Mouse (Mus musculus) myocyte (in vitro differentiated cells): ENCODE data around the gene Leap2. TPM values are rescaled to one million over a fixed set of nuclear protein-coding genes. Genes with fewer than 3 reads are reported as not detected.

Experiments used
- H3K27me3 ChIP-seq: one replicate; pipeline ENCODE4 v1.6.1; 2011; ENCODE audit not compliant: control insufficient read depth, insufficient read depth, insufficient read length
- H3K36me3 ChIP-seq: one replicate; pipeline ENCODE4 v1.6.1; 2011; ENCODE audit not compliant: control insufficient read depth, insufficient read depth
- H3K4me2 ChIP-seq: one replicate; pipeline ENCODE4 v1.6.1; 2011; ENCODE audit warnings: low read depth, control low read depth
- H3K4me3 ChIP-seq: one replicate; pipeline ENCODE4 v1.5.1; 2011; ENCODE audit warnings: mild to moderate bottlenecking, control low read depth, moderate library complexity
- H3K79me2 ChIP-seq: one replicate; pipeline ENCODE4 v1.6.1; 2011; ENCODE audit not compliant: control insufficient read depth, insufficient read depth
- H3ac ChIP-seq: one replicate; pipeline ENCODE4 v1.6.1; 2011; ENCODE audit not compliant: control insufficient read depth, insufficient read length
- CEBPB ChIP-seq: IDR thresholded peaks from 2 replicates; pipeline ENCODE4 v1.6.1; 2011; ENCODE audit warnings: mild to moderate bottlenecking, moderate library complexity; ENCODE audit not compliant: poor library complexity, insufficient read depth, severe bottlenecking
- E2F4 ChIP-seq: IDR thresholded peaks from one replicate; pipeline ENCODE4 v1.6.1; 2011; ENCODE audit warnings: mild to moderate bottlenecking, control low read depth, moderate library complexity; ENCODE audit not compliant: insufficient read depth
- MAX ChIP-seq: IDR thresholded peaks from one replicate; pipeline ENCODE4 v1.6.1; 2011; ENCODE audit warnings: low read depth, mild to moderate bottlenecking, control low read depth
- MYOD1 ChIP-seq, 3 experiments: IDR thresholded peaks; one replicate each; pipeline ENCODE4 v1.6.1; 2011; ENCODE audit warnings: control low read depth in 2 of 3, low read depth in 2 of 3, mild to moderate bottlenecking in 2 of 3, moderate library complexity in 1 of 3; ENCODE audit not compliant: insufficient read length in 2 of 3, control insufficient read depth in 1 of 3
- MYOG ChIP-seq, 3 experiments: IDR thresholded peaks; one replicate each; pipeline ENCODE4 v1.6.1; 2011; ENCODE audit warnings: control low read depth in 2 of 3, low read depth in 2 of 3, mild to moderate bottlenecking in 2 of 3; ENCODE audit not compliant: insufficient read length in 2 of 3, control insufficient read depth in 1 of 3, insufficient read depth in 1 of 3
- POLR2A ChIP-seq: IDR thresholded peaks from one replicate; pipeline ENCODE4 v1.6.1; 2011; ENCODE audit warnings: low read depth, mild to moderate bottlenecking, control low read depth, moderate library complexity; ENCODE audit not compliant: insufficient read length
- POLR2AphosphoS2 ChIP-seq: IDR thresholded peaks from one replicate; pipeline ENCODE4 v1.6.1; 2011; ENCODE audit warnings: low read depth, control low read depth; ENCODE audit not compliant: insufficient read length
- REST ChIP-seq: IDR thresholded peaks from one replicate; pipeline ENCODE4 v1.6.1; 2011; ENCODE audit warnings: mild to moderate bottlenecking, control low read depth, moderate library complexity; ENCODE audit not compliant: insufficient read depth, insufficient read length
- SRF ChIP-seq: IDR thresholded peaks from one replicate; pipeline ENCODE4 v1.6.1; 2011; ENCODE audit warnings: low read depth; ENCODE audit not compliant: control insufficient read depth, insufficient read length
- TCF12 ChIP-seq: IDR thresholded peaks from one replicate; pipeline ENCODE4 v1.6.1; 2011; ENCODE audit warnings: mild to moderate bottlenecking, control low read depth; ENCODE audit not compliant: poor library complexity, insufficient read depth, severe bottlenecking
- TCF3 ChIP-seq: IDR thresholded peaks from one replicate; pipeline ENCODE4 v1.6.1; 2011; ENCODE audit warnings: low read depth, control low read depth; ENCODE audit not compliant: insufficient read length
- USF1 ChIP-seq: IDR thresholded peaks from one replicate; pipeline ENCODE4 v1.6.1; 2011; ENCODE audit warnings: low read depth, mild to moderate bottlenecking, control low read depth, moderate library complexity
- polyA plus RNA-seq: library from polyadenylated mRNA; unstranded; fragments of >200 nt; fragmentation: generic; extraction: Trizol; gene quantifications from one replicate; pipeline ENCODE4 v1.2.1, GENCODE M21; 2012; ENCODE audit warnings: missing spikeins

The Leap2 gene
- polyA plus RNA-seq, 1 experiment, result not detected

DNA sequence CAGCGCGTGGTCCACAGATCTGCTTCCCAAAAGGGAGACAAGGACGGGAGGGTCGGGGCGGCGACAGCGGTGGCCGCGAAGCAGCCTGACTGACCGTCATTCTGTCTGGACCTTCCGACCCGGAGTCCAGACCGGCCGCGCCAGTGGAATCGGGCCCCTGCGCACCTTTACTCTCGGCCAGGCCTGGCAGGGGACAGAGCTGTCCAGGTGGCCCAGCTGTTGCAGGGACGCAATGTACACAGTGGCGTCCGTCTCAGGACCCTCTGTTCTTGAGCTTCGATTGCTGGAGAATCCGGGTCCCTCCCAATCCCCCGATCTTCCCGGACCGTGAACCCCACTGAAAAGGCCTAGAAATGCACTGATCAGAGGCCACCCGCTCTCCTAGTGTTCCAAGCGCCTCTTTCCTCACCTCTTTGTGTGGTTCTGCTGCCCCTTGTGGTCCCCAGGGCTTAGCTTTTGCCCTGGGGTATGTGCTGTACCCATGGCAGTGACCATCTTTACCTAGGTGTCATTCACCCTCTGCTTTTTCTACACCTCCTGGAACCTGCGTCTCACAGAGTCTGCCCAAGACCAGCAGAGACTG is 34.5 kb upstream of the Leap2 start:
- H3K79me2 ChIP-seq, result no peaks in the 10 kb centered on the region
- no peaks in the 10 kb centered on the region for H3K27me3 ChIP-seq
- peak overlapping the region; percentile 25 for H3K4me3 ChIP-seq
- no peaks in the 10 kb centered on the region for H3K36me3 ChIP-seq
- TF ChIP-seq MYOD1 (IDR thresholded peaks at IDR 0.05; ENCODE audit: control insufficient read depth in 1 of 3, insufficient read length in 2 of 3, low read depth in 2 of 3) (peak in 1 of 3 experiments; percentile 1), MAX (no peak)
- H3K4me2 ChIP-seq, result peak overlapping the region; percentile 71
- H3ac ChIP-seq, result no peak overlapping the region

DNA sequence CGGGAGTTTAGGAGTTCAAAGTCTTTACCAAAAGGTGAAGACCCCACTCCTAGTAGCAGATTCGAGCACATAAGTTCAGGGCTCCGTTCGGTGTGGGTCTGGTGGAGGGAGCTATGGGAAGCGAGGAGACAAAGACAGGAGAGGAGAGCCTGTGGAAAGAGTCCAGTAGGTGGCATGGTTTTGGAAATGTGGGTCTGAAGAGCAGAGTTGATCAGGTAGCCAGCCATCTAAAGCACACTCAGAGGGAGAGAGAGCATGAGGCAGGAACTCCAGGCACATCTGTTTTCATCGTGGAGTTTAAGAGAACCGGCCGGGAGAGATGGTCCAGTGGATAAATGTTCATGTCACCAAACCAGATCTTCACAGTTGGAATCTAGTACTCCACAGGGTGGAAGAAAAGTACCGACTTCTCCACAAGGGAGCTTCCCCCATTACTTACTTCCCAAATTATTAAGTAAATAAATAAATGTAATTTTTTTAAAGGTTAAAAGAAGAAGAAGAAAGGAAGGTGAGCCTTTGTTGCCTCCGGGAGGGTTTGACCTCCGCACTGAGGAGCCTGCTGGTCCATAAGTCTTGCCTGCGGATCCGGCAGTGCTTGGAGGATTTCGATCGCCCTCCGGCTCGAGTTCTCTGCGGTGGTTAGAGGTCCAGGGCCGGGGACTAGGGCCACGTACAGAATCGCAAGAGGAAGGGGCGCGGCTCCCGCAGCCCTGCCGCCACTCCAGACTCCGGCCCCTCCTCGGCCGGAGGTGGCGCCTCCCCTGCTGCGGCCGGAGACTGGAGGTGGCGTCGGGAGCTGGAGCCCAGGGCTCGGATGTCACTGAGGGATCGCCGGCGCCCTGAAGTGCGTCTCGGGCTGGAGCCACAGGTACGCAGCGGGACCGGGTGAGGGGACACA is 33.8 kb upstream of the Leap2 start, which contains the start of the genes Gm10447 and Shroom1:
Gene Gm10447 (minus strand): TSS at position 637 of the 898 bp plus-strand sequence.
Gene Shroom1 (plus strand): TSS at position 732 of the 898 bp plus-strand sequence.
- Histone ChIP-seq H3K36me3 (no peaks in the 10 kb centered on the region), H3K79me2 (no peaks in the 10 kb centered on the region), H3K4me3 (peak within 1 kb of the TSS; percentile 25), H3ac (no peak within 1 kb of the TSS), H3K27me3 (no peaks in the 10 kb centered on the region), H3K4me2 (peak within 1 kb of the TSS; percentile 71)
- TF ChIP-seq POLR2A (peak; percentile 61), TCF3 (no peak), CEBPB (no peak)

DNA sequence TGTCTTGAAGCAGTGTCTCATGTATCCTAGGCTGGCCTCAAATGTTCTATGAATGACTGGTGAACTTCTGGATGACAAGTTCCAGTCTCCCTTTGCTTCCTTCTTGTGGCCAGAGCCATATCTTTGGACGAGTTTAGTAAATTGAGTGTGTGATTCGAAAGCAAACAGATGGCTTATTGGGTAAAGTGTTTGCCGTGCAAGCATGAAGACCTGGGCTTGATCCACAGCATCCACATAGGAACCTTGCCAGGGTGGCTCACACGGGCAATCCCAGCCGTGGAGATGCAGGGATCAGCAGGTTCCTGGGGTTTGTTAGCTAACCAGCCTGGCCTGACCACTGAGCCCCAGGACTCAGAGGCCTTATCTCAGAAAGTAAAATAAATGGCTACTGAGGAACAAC is 30.1 kb upstream of the Leap2 start:
- Histone ChIP-seq H3K79me2 (no peaks in the 10 kb centered on the region), H3K4me2 (no peak overlapping the region), H3K4me3 (no peak overlapping the region), H3K36me3 (no peaks in the 10 kb centered on the region), H3K27me3 (peaks cover 8% of the 10 kb centered on the region), H3ac (no peak overlapping the region)
- no peak for TF ChIP-seq POLR2A

DNA sequence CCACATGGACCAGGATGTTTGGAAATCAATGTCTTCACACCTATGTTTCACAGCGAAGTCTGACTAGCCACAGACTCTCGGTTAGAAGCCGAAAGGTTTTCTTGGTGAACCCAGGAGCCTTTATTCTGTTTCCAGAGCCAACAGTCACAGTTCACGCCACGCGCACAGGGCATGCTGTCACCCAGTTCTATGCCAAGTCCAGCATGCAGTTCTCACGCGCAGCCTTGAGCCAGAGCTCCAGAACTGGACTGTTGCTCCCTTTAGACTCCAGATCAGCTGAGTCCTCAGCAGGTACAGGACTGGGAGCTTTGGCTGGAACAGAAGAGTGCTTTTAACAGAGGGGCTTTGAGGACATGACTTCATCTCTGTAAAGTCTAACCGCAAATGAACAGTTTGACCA is 29.4 kb upstream of the Leap2 start:
- Histone ChIP-seq H3K4me3 (no peak overlapping the region), H3ac (no peak overlapping the region), H3K4me2 (no peak overlapping the region), H3K27me3 (peaks cover 8% of the 10 kb centered on the region), H3K36me3 (no peaks in the 10 kb centered on the region), H3K79me2 (no peaks in the 10 kb centered on the region)
- TF ChIP-seq POLR2AphosphoS2 (no peak), MYOD1 (IDR thresholded peaks at IDR 0.05; ENCODE audit: control insufficient read depth in 1 of 3, insufficient read length in 2 of 3, low read depth in 2 of 3) (no peak), E2F4 (no peak), MYOG (IDR thresholded peaks at IDR 0.05; ENCODE audit: control insufficient read depth in 1 of 3, insufficient read depth in 1 of 3, insufficient read length in 2 of 3, low read depth in 2 of 3) (no peak), TCF12 (no peak), SRF (no peak), POLR2A (no peak), REST (no peak), CEBPB (no peak), MAX (no peak), TCF3 (no peak), USF1 (no peak)

DNA sequence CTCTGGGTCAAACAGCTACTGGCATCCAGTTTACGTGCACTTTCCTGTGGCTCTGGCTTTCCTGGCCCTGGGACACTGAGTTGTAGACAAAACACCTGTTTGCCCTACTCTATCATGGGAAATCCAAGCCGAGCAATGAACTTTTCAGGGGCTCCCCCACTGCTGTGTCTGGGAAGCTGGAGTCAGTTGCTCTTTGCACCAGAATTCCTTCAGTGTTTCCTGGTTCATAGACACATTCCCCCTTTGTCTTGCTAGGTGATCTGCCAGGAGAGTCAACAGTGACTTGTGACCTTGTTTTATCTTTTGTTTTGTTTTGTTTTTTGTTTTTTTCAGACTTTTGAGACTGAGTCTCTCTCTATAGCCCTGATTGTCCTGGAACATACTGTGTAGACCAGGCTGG is 28.4 kb upstream of the Leap2 start:
- no peaks in the 10 kb centered on the region for H3K79me2 ChIP-seq
- H3K36me3 ChIP-seq, result no peaks in the 10 kb centered on the region
- no peak overlapping the region for H3K4me2 ChIP-seq
- H3K27me3 ChIP-seq, result peaks cover 8% of the 10 kb centered on the region
- no peak overlapping the region for H3ac ChIP-seq
- no peak overlapping the region for H3K4me3 ChIP-seq
- TF ChIP-seq MYOD1 (IDR thresholded peaks at IDR 0.05; ENCODE audit: control insufficient read depth in 1 of 3, insufficient read length in 2 of 3, low read depth in 2 of 3), result no peak
- no peak for TF ChIP-seq MAX
- no peak for TF ChIP-seq USF1
- TF ChIP-seq MYOG (IDR thresholded peaks at IDR 0.05; ENCODE audit: control insufficient read depth in 1 of 3, insufficient read depth in 1 of 3, insufficient read length in 2 of 3, low read depth in 2 of 3), result no peak
- no peak for TF ChIP-seq TCF12
- no peak for TF ChIP-seq TCF3
- TF ChIP-seq SRF, result no peak
- no peak for TF ChIP-seq REST
- TF ChIP-seq CEBPB, result no peak
- no peak for TF ChIP-seq POLR2A
- TF ChIP-seq E2F4, result no peak
- no peak for TF ChIP-seq POLR2AphosphoS2
